Mouse (Mus musculus): ENCODE results near the gene Cilp.

DNA sequence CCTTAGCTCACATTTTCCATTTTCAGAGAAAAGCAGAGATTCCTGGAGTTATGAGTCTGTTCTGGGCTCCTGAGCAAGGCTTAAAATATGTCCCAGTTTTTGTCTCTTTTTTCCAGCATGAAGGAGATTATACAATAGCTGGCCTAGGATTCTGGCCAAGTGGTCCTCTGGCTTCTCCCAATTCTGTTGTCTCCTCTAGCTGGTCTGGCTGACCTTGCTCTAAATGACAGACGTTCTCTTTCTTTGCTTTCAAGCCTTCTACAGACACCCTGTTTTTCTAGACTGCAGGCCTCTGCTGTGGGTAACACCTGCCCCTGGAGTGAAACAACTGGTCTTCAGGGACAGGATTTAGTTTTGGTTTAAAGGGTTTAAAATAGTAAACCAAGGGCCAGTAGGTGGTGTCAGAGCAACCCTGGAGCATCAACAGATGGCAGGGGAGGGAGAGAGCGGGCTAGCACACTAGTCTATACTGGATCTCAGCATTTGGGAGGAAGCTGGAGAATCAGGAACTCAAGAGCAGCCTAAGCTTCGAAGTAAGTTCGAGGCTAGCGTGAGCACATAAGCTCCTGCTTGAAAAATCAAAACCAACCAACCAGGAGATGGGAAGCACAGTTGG lies 16.7 kb downstream of the Cilp start:
- TF ChIP-seq CTCF (IDR thresholded peaks at IDR 0.05; ENCODE audit: borderline replicate concordance, insufficient read depth, low read length) (no peak), POLR2A (IDR thresholded peaks at IDR 0.05; ENCODE audit: low read depth, low read length) (no peak)

All from embryonic fibroblast, embryonic 13.5 days (primary cell).